Mouse (Mus musculus): ENCODE measurements around the gene Ttf1. TPM values are rescaled to one million over a fixed set of nuclear protein-coding genes. Genes with fewer than 3 reads are reported as not detected.
"Not testable (repeated sequence)": the region's sequence is repeated elsewhere in the genome, so short reads cannot be mapped to it uniquely, and the experiment has no call there.

Ttf1 gene
- polyA plus RNA-seq, 1 experiment: 3.3 TPM

DNA sequence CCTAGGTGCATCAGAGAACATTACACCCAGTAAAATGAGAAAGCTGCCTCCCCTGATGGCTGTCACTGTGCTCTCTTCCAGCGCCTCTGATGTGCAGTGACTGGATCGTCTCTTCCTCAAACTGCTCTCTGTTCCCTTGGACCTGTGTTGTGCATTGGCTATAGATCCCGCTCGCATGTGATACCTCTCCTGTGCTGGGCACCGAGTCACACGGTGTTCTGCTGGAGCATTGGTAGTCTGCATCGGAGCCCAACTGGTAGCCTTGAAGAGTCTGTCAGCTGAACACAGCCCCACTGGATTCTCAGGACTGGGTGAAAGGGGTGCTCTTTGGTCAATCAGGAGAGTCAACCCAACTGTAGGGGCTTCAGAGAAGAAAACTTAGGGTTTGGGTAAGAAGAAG is 26.0 kb downstream of the Ttf1 start:
- TF ChIP-seq POLR2A (IDR thresholded peaks at IDR 0.05; ENCODE audit: low read depth, low read length) (no peak), CTCF (IDR thresholded peaks at IDR 0.05; ENCODE audit: extremely low read depth, insufficient read length, insufficient replicate concordance, low read depth, low read length) (no peak)
- 96% methylated on average over 7 of the region's 7 CpGs for WGBS
- no peak overlapping the region for H3K4me3 ChIP-seq (ENCODE audit: low read depth, low read length)
- H3K36me3 ChIP-seq (ENCODE audit: control insufficient read depth, insufficient read depth, low read length): peaks cover 57% of the 10 kb centered on the region
- no peaks in the 10 kb centered on the region for H3K4me1 ChIP-seq (ENCODE audit: control insufficient read depth, insufficient read depth, insufficient read length, low read length)
- no peak overlapping the region for H3K27ac ChIP-seq (ENCODE audit: insufficient read depth, low read depth, low read length)
- H3K27me3 ChIP-seq (ENCODE audit: control insufficient read depth, insufficient read depth, low read length): no peaks in the 10 kb centered on the region

DNA sequence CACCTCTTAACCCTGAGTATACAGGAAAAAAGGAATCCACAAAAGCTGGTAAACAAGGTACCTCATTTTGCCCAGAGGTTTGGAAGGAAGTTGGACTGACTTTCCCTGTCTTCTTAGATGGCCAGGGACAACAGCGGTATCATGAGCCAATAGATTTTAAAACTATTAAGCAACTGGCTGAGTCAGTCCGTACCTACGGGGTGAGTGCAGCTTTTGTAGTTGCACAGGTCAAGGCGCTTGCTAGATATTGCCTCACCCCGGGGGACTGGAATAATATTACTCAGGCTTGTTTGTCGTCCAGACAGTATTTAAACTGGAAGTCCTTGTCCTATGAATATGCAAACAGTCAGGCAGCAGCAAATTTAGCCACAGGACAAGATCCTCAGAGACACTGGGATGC is 29.2 kb downstream of the Ttf1 start:
- 62% methylated on average over 6 of the region's 6 CpGs for WGBS
- not testable (repeated sequence) for H3K27me3 ChIP-seq (ENCODE audit: control insufficient read depth, insufficient read depth, low read length); H3K27ac ChIP-seq (ENCODE audit: insufficient read depth, low read depth, low read length); H3K4me1 ChIP-seq (ENCODE audit: control insufficient read depth, insufficient read depth, insufficient read length, low read length); H3K4me3 ChIP-seq (ENCODE audit: low read depth, low read length)
- H3K36me3 ChIP-seq (ENCODE audit: control insufficient read depth, insufficient read depth, low read length): peaks cover 30% of the 10 kb centered on the region

DNA sequence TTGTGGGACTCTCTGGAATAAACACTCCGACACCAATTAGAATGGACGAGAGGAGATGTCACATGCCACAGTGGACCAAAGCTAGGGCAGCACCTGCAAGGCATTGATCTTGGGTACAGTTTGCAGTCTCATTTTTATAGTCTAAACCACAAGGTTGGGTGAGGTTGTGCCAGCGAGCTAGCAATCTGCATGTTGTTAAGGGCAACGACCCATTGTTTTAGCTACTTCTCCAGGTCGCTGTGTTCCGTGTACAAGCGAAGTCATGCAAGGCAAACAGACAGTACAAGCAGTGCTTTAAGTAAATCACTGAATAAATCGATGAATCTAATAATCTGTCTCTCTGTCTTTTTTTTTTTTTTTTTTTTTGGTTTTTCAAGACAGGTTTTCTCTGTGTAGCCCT is 35.6 kb downstream of the Ttf1 start:
- WGBS: 75% methylated on average over 8 of the region's 8 CpGs
- TF ChIP-seq POLR2A (IDR thresholded peaks at IDR 0.05; ENCODE audit: low read depth, low read length) (no peak), CTCF (IDR thresholded peaks at IDR 0.05; ENCODE audit: extremely low read depth, insufficient read length, insufficient replicate concordance, low read depth, low read length) (no peak)
- no peak overlapping the region for H3K27ac ChIP-seq (ENCODE audit: insufficient read depth, low read depth, low read length)

DNA sequence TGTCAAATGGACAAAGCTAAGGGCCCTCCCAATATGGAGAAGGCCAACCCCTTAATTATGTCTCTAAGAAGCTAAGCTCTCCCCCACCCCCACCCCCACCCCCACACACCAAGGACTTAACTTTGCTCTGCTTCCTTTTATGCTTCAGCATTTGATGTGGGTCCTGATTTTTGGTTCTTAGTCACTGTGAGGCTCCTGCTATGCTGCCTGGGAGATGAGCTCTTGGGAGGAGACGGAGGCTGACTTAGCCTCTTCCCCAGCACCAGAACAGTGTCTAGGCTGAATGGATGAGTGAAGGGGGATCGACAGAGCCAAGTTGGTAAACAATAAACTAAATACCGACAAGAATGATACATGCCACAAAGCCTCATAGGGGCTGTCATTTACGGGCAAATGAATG is 36.7 kb downstream of the Ttf1 start:
- H3K4me3 ChIP-seq (ENCODE audit: low read depth, low read length): no peak overlapping the region
- no peaks in the 10 kb centered on the region for H3K36me3 ChIP-seq (ENCODE audit: control insufficient read depth, insufficient read depth, low read length)
- no peak overlapping the region for H3K27ac ChIP-seq (ENCODE audit: insufficient read depth, low read depth, low read length)
- WGBS: 72% methylated on average over 4 of the region's 4 CpGs
- H3K4me1 ChIP-seq (ENCODE audit: control insufficient read depth, insufficient read depth, insufficient read length, low read length): peaks cover 7% of the 10 kb centered on the region
- H3K27me3 ChIP-seq (ENCODE audit: control insufficient read depth, insufficient read depth, low read length): no peaks in the 10 kb centered on the region
- TF ChIP-seq POLR2A (IDR thresholded peaks at IDR 0.05; ENCODE audit: low read depth, low read length) (no peak), CTCF (IDR thresholded peaks at IDR 0.05; ENCODE audit: extremely low read depth, insufficient read length, insufficient replicate concordance, low read depth, low read length) (no peak)

More for the DNA sequence above, 35.6 kb downstream of the Ttf1 start:
- H3K36me3 ChIP-seq (ENCODE audit: control insufficient read depth, insufficient read depth, low read length): no peaks in the 10 kb centered on the region
- peaks cover 6% of the 10 kb centered on the region for H3K4me1 ChIP-seq (ENCODE audit: control insufficient read depth, insufficient read depth, insufficient read length, low read length)
- H3K4me3 ChIP-seq (ENCODE audit: low read depth, low read length): no peak overlapping the region
- no peaks in the 10 kb centered on the region for H3K27me3 ChIP-seq (ENCODE audit: control insufficient read depth, insufficient read depth, low read length)

- Histone ChIP-seq H3K27ac (ENCODE audit: insufficient read depth, low read depth, low read length) (no peak overlapping the region), H3K27me3 (ENCODE audit: control insufficient read depth, insufficient read depth, low read length) (no peaks in the 10 kb centered on the region), H3K36me3 (ENCODE audit: control insufficient read depth, insufficient read depth, low read length) (no peaks in the 10 kb centered on the region), H3K4me1 (ENCODE audit: control insufficient read depth, insufficient read depth, insufficient read length, low read length) (peaks cover 7% of the 10 kb centered on the region), H3K4me3 (ENCODE audit: low read depth, low read length) (no peak overlapping the region)
- 58% methylated on average over 3 of the region's 3 CpGs for WGBS
- no peak for TF ChIP-seq CTCF (IDR thresholded peaks at IDR 0.05; ENCODE audit: extremely low read depth, insufficient read length, insufficient replicate concordance, low read depth, low read length)
- TF ChIP-seq POLR2A (IDR thresholded peaks at IDR 0.05; ENCODE audit: low read depth, low read length): no peak
These were observed 37.4 kb downstream of the Ttf1 start for GRCm38 (mm10) chr2:29097465-29097864.

DNA sequence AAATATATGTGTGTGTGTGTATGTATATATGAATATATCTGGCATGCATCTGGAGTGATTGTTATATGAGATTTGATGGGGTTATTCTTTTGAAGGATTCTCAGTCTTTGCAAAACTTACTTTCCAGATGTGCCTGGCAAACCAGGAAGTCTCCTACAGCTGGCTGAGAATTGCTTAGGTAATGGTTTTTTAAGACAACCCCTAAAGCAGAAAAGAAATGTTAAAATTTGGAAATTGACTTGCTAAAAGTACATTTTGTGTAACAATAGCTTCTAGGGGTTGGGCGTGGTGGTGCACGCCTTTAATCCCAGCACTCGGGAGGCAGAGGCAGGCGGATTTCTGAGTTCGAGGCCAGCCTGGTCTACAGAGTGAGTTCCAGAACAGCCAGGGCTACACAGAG is 37.9 kb downstream of the Ttf1 start:
- H3K27me3 ChIP-seq (ENCODE audit: control insufficient read depth, insufficient read depth, low read length); H3K4me1 ChIP-seq (ENCODE audit: control insufficient read depth, insufficient read depth, insufficient read length, low read length); H3K27ac ChIP-seq (ENCODE audit: insufficient read depth, low read depth, low read length); H3K4me3 ChIP-seq (ENCODE audit: low read depth, low read length); H3K36me3 ChIP-seq (ENCODE audit: control insufficient read depth, insufficient read depth, low read length): not testable (repeated sequence)
- 93% methylated on average over 5 of the region's 5 CpGs for WGBS

GRCm38 (mm10) chr2:29098786-29099185 is 38.7 kb downstream of the Ttf1 start:
- Histone ChIP-seq H3K4me3 (ENCODE audit: low read depth, low read length) (no peak overlapping the region), H3K27ac (ENCODE audit: insufficient read depth, low read depth, low read length) (no peak overlapping the region), H3K4me1 (ENCODE audit: control insufficient read depth, insufficient read depth, insufficient read length, low read length) (peaks cover 7% of the 10 kb centered on the region), H3K27me3 (ENCODE audit: control insufficient read depth, insufficient read depth, low read length) (no peaks in the 10 kb centered on the region), H3K36me3 (ENCODE audit: control insufficient read depth, insufficient read depth, low read length) (no peaks in the 10 kb centered on the region)
- WGBS: 40% methylated on average over 8 of the region's 8 CpGs
- no peak for TF ChIP-seq CTCF (IDR thresholded peaks at IDR 0.05; ENCODE audit: extremely low read depth, insufficient read length, insufficient replicate concordance, low read depth, low read length)
- TF ChIP-seq POLR2A (IDR thresholded peaks at IDR 0.05; ENCODE audit: low read depth, low read length): no peak

- WGBS: 93% methylated on average over 14 of the region's 14 CpGs
- peaks cover 7% of the 10 kb centered on the region for H3K4me1 ChIP-seq (ENCODE audit: control insufficient read depth, insufficient read depth, insufficient read length, low read length)
- H3K36me3 ChIP-seq (ENCODE audit: control insufficient read depth, insufficient read depth, low read length): no peaks in the 10 kb centered on the region
- no peak overlapping the region for H3K27ac ChIP-seq (ENCODE audit: insufficient read depth, low read depth, low read length)
- no peak overlapping the region for H3K4me3 ChIP-seq (ENCODE audit: low read depth, low read length)
- TF ChIP-seq CTCF (IDR thresholded peaks at IDR 0.05; ENCODE audit: extremely low read depth, insufficient read length, insufficient replicate concordance, low read depth, low read length) (no peak), POLR2A (IDR thresholded peaks at IDR 0.05; ENCODE audit: low read depth, low read length) (no peak)
- no peaks in the 10 kb centered on the region for H3K27me3 ChIP-seq (ENCODE audit: control insufficient read depth, insufficient read depth, low read length)
These were observed 39.6 kb downstream of the Ttf1 start for GRCm38 (mm10) chr2:29099646-29100045.
